Mouse (Mus musculus): ENCODE measurements around the gene Adprh.

Gene Adprh

DNA sequence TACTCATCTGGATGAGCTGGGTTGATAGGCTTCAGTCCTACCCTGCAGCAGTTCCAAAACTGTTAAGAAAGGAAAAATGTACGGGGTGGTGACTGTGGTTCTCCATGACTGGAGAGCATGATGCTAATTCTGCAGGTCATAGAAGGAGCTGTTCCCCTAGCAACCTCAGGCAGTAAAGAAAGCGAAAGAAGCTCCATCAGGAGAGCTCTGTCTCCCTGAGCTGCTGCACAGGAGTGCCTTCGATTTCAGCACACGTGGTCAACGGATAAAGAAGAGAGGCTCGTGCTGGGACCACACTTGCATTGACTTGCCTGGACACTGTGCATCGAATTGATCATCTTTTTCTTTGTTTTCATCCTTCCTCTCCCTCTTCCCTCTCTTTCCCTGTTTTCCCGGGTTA, 10.3 kb downstream of the Adprh start:
- in situ Hi-C loops (cut with MboI): no loop called here

- in situ Hi-C loops (cut with MboI): no loop called here
Measured at GRCm38 (mm10) chr16:38441611-38442010, 10.9 kb downstream of the Adprh start.

DNA sequence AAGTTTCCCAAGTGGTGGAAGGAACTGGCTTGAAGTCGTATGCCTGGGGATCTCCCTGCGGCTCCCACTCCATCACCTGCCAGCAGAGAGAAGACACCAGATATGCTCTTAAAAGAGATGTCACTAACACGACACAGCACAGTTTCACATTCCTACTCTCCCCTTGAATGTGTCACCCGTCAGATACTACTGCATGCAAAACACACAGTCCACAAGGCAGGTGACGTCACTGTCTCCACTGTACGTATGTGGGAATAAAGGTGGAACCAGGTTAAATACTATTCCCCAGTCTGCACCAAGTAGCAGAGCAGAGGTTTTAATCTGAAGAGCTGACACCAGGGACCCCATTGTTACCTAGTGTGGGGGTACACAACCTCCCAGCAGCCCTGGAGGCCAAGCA, 12.1 kb downstream of the Adprh start:
- in situ Hi-C loops (cut with MboI): no loop called here

GRCm38 (mm10) chr16:38439190-38439589, 13.3 kb downstream of the Adprh start:
- in situ Hi-C loops (cut with MboI): no loop called here

DNA sequence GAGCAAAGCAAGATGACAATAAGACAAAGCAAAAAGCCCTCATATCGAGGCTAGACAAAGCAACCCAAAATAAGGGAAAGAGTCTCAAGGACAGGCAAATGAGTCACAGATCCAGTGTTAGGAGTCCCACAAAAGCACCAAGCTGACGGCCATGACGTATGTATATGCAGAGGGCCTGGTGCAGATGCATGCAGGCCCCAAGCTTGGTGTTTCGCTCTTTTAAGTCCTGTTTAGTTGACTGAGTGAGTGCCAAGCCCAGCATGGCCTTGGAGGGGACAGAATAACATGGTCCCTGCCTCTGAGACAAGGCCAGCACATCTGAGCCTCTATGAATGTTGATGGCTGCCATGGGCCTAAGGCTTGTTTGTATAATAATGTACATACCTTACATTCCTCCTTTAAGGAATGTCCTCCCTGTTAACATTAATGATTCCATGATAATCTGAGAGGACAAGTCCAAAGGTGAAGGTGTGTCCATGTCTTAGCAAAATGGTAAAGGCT, 18.2 kb downstream of the Adprh start:
- in situ Hi-C loops (cut with MboI): no loop called here

- in situ Hi-C loops (cut with MboI): no loop called here
Measured at GRCm38 (mm10) chr16:38433514-38433913, 19.0 kb downstream of the Adprh start.

DNA sequence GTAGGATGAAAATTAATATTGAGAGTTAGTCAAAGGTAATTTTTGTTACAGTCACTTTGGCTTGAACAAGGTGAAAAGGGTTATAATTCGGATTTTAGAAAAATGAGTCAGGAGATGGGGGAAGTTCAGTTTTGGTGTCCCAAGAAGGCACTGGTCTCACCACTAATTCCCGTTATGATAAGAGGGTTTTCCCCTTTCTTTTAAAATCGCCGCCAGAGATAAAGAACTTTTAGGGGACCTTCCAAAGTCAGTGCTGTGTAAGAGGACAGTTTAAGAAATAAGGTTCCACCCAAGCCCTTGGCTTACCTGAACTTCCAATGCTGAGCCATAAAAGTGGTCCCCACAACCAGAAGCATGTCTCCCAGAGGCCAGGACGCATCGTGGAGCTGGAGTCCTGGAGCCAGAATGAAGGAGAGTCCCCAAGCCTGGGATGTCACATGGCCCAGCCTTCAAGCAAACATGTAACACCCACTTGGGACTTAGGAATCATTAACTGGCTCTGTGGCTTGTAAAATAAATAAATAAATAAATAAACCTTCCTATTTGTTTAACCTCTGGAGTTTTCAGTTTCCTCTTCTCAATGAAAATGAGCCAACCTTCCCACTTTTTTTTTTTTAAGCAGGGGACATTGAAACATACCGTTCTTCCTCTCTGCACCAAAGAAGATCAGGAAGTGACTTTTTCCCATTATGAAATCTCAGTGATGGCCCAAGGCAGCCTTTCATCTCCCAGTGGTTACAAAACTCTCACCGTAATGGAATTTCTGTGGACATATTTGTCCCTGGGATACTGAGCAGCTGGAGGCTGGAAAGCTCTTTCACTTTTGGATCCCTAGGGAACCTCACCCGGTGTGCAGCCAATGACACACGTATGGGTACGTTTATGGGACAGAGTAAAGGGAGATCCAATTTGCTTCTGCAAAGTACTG, 19.7 kb downstream of the Adprh start, which contains the start of gene Pla1a:
Gene Pla1a, minus strand, starts transcription at position 648 of the 928 bp plus-strand sequence.
- in situ Hi-C loops (cut with MboI): no loop called here

DNA sequence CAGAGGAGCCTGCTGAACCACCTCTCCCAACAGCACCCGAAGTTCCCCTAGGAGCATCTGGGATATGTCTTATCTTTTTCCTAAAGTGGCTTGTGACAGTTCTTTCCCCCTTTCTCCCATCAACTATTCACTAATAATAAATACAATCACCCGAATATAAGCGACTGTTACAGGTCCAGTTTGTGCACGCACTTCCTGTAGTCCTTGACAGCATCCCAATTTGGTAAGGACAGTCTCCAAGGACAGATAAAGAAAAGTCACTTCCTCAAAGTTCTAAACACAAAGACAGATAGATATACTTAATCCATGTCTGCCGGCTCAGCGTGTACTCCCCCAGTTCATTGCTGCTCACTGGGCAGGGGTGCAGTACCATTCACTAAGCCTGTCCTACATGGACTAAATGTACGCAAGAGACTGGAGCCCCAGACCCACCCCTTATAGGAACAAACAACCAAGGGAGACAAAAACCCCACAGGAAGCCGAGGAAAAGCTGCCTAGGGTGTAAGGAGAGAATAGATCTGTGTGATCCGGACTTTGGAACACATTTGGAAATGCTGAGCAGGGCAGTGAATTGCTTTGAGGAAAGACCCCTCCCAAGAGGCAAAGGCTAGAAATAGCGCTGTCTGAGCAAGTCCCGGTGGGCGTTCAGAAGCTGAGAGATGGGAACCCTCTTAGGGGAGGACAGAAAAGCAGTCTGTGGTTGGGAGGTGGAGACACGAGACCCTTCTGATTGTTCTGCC, 20.9 kb downstream of the Adprh start:
- in situ Hi-C loops (cut with MboI): no loop called here

- in situ Hi-C loops (cut with MboI): no loop called here
Measured at GRCm38 (mm10) chr16:38425799-38426198, 26.7 kb downstream of the Adprh start.

GRCm38 (mm10) chr16:38425374-38425773, 27.1 kb downstream of the Adprh start:
- in situ Hi-C loops (cut with MboI): no loop called here

DNA sequence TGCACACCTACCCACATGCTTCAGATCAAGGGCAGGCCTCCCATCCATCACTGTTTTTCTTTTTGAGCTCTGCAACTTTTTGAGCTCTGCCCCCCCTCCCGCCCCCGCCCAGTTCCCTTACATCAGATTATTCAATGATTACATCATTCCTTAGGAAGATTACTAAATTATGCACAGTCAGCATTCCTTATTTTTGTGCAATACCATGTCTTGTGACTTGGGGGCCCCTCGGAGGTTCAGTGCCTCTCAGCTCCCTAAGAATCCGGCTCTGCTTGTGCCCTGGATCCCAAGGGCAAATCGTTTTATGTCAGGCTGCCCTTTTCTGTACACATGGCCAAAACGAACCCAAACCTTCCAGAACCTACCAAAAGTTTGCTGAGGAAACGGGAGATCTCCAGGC, 37.5 kb downstream of the Adprh start:
- in situ Hi-C loops (cut with MboI): no loop called here

DNA sequence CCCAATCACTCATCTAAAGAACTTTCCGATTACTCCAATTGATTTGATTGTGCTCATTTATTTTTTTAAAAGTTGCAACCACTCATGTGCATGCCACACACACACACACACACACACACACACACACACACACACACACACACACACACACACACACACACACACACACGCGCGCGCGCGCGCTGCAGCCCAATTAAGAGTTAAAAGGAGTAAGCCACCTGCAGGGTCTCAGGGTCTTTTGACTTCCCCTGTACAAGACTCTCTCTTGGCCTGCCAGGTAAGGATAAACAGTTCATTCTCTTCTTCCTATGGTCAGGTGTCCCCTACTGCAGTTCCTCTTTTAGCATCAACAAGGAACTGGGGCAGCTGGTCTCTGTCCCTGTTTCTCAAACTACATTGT, 44.1 kb downstream of the Adprh start:
- in situ Hi-C loops (cut with MboI): no loop called here

DNA sequence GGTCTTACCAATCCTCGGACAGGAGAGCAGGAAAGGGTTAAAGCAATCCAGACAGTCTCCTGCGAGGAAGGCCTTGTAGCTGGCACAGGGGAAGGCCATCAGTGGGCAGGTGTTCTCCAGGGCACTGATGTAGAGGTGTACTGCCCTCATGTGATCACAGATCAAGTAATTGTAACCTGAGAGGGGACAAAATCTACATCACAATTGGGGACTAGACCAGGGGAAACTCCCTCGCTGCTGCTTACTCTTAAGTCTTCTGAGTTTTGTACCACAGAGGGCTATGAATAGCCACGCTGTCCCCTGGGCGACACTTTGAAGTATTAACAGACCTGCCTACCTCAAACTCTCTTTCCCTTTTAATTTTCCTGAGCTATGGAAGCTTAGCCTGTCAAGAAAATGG, 44.9 kb downstream of the Adprh start:
- in situ Hi-C loops (cut with MboI): no loop called here

DNA sequence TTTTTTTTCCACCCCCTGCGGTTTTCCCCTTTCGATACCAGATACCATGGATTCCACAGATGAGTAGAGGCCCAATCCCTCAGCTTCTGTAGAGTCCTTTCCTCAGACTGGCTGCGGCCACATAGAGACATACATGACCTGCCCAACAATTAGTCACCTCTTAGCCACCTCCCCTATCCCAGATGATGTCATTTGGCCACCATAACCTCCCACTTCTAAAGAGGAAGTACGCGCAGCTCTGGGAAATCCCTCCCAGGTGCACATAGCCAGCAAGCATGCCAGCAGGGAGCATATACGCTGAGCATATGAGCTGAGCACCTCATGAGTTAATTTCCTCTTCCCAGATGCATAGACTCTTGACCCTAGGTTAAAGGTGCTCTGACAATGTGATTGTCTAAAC, 45.8 kb downstream of the Adprh start:
- in situ Hi-C loops (cut with MboI): no loop called here

DNA sequence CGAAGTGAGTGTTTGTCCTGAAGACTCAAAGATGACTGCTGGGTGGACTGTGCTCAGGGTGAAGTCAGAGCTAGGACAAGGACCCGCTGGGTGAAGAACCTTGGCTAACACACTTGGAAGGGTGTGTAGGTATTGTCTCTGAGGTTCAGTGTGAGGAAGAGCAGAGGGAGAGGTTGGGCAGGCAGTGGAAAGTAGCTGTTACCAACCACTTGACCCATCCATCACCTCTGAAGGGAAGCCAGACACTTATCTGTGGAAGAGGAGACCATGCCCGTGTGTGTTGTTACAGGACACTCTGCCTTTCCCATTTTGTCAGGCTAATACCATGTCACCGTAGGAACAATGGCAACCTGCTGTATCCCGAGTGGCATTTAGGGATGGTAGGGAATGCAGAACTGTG, 46.2 kb downstream of the Adprh start:
- in situ Hi-C loops (cut with MboI): no loop called here

DNA sequence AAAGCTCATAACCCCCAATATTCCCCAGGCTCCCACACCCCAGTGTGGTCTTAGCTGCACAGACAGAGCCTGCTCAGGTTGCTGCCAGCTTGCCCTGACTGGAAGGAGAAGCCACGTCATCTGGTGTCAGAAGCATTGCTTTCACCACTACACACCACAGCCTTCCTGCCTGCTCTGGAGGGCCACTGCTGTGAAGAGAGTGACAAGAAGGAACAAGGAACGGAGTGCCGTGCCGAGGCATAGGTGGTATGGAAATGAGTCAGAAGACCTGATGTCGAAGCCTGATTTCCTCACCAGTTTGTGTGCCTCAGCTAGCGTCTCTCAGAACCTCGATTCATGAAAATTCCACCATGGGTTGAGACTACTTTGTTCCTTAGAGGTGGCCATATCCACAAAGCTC, 48.9 kb downstream of the Adprh start:
- in situ Hi-C loops (cut with MboI): no loop called here

DNA sequence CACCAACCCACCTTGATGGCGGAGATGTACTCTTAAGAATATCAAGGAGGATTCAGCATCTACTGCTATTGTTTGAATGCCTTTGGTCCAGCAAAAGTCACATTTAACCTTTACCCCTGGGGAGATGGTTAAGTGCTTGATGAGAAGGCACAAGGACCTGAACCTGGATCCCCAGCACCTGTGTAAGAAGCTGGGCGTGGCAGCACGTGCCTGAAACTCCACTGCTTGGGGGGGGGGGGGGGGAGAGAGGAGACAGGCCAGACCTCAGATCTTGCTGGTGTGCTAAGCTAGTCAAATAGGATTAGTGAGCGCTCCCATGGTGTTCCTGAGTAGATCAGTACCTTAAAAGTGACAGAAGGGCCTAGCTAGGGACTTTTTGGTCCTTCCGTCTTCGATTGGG, 51.0 kb downstream of the Adprh start:
- in situ Hi-C loops (cut with MboI): no loop called here

- in situ Hi-C loops (cut with MboI): no loop called here
Measured at GRCm38 (mm10) chr16:38400311-38400960, 52.1 kb downstream of the Adprh start.

- in situ Hi-C loops (cut with MboI): no loop called here
Measured at GRCm38 (mm10) chr16:38399531-38400231, 52.8 kb downstream of the Adprh start.

DNA sequence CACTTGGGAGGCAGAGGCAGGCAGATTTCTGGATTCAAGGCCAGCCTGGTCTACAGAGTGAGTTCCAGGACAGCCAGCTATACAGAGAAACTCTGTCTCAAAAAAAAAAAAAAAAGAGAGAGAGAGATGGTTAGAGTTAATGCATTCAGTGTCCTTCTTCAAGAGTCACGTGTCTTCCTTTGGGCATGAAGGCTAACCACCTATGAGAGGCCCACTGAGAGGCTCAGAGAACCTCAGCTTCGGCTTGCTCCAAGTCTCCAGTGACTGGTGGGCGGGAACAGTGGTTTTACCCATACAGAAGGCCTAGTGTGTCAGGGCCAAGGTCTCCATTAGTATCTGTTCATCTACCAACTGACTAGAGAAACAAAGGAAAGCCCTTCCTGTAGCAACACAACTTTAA, 53.4 kb downstream of the Adprh start:
- in situ Hi-C loops (cut with MboI): no loop called here

- in situ Hi-C loops (cut with MboI): no loop called here
Measured at GRCm38 (mm10) chr16:38398266-38398665, 54.2 kb downstream of the Adprh start.

- in situ Hi-C loops (cut with MboI): no loop called here
Measured at GRCm38 (mm10) chr16:38396155-38396554, 56.3 kb downstream of the Adprh start.

Data from mature B cell (primary cell).